Mouse (Mus musculus): ENCODE results near the gene Gm11114. TPM values are rescaled to one million over a fixed set of nuclear protein-coding genes. Genes with fewer than 3 reads are reported as not detected.

Gm11114 gene
- not detected in 2 replicates for polyA plus RNA-seq (2011; ENCODE audit: insufficient read depth, insufficient read length, low read depth, missing spikeins)

DNA sequence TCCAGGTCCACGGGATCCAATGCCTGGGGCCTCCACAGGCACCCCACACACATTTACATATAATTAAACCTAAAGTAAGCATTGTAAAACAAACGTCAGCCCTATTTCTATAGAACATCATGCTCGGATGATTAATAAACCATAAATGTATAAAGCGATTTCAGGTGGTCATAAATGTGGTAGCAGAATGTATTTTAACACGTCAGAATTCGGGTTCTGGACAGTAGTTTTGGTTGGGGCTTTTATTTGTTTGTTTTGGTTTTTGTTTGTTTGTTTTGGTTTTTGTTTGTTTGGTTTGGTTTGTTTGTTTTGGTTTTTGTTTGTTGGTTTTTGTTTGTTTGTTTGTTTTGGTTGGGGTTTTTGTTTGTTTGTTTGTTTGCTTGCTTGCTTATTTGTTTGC is at the start of gene Gm11114:
TSS of gene Gm11114 (plus strand) at position 301 of the 400 bp plus-strand sequence.
- Histone ChIP-seq H3K27ac (ENCODE audit: insufficient read depth, low read length) (no peak within 1 kb of the TSS), H3K27me3 (ENCODE audit: control insufficient read depth, insufficient read depth, low read length, poor library complexity, severe bottlenecking) (no peaks in the 10 kb centered on the region; the same call in 1 of the 2 replicates), H3K36me3 (ENCODE audit: control insufficient read depth, insufficient read depth, low read length, poor library complexity, severe bottlenecking) (no peaks in the 10 kb centered on the region), H3K4me3 (ENCODE audit: low read depth, low read length) (no peak within 1 kb of the TSS), H3K9ac (ENCODE audit: low read depth, poor library complexity, severe bottlenecking) (no peak within 1 kb of the TSS), H3K4me1 (ENCODE audit: control insufficient read depth, insufficient read depth, low read length) (no peaks in the 10 kb centered on the region), H3K9me3 (replicated peaks; ENCODE audit: control insufficient read depth, insufficient read depth, low read length, poor library complexity, severe bottlenecking) (no peaks in the 10 kb centered on the region)
- TF ChIP-seq EP300 (IDR thresholded peaks at IDR 0.05; ENCODE audit: insufficient read depth, low read depth, low read length) (no peak), CTCF (IDR thresholded peaks at IDR 0.05; ENCODE audit: low read depth, low read length) (no peak), POLR2A (IDR thresholded peaks at IDR 0.05; ENCODE audit: insufficient read depth, low read length) (no peak)

- no peaks in the 10 kb centered on the region; the same call in 1 of the 2 replicates for H3K9me3 ChIP-seq (replicated peaks; ENCODE audit: control insufficient read depth, insufficient read depth, low read length, poor library complexity, severe bottlenecking)
- H3K4me1 ChIP-seq (ENCODE audit: control insufficient read depth, insufficient read depth, low read length) = no peaks in the 10 kb centered on the region
- H3K27ac ChIP-seq (ENCODE audit: insufficient read depth, low read length) = no peak overlapping the region
- no peak overlapping the region for H3K4me3 ChIP-seq (ENCODE audit: low read depth, low read length)
- no peak overlapping the region for H3K9ac ChIP-seq (ENCODE audit: low read depth, poor library complexity, severe bottlenecking)
- TF ChIP-seq CTCF (IDR thresholded peaks at IDR 0.05; ENCODE audit: low read depth, low read length) (no peak), POLR2A (IDR thresholded peaks at IDR 0.05; ENCODE audit: insufficient read depth, low read length) (no peak), EP300 (IDR thresholded peaks at IDR 0.05; ENCODE audit: insufficient read depth, low read depth, low read length) (no peak)
- H3K27me3 ChIP-seq (ENCODE audit: control insufficient read depth, insufficient read depth, low read length, poor library complexity, severe bottlenecking) = no peaks in the 10 kb centered on the region
- no peaks in the 10 kb centered on the region for H3K36me3 ChIP-seq (ENCODE audit: control insufficient read depth, insufficient read depth, low read length, poor library complexity, severe bottlenecking)
These were observed 45.7 kb upstream of the Gm11114 start for GRCm38 (mm10) chr9:85266847-85267246.

- Histone ChIP-seq H3K4me3 (ENCODE audit: low read depth, low read length) (no peak overlapping the region), H3K9ac (ENCODE audit: low read depth, poor library complexity, severe bottlenecking) (no peak overlapping the region), H3K27me3 (ENCODE audit: control insufficient read depth, insufficient read depth, low read length, poor library complexity, severe bottlenecking) (no peaks in the 10 kb centered on the region), H3K4me1 (ENCODE audit: control insufficient read depth, insufficient read depth, low read length) (no peaks in the 10 kb centered on the region), H3K9me3 (replicated peaks; ENCODE audit: control insufficient read depth, insufficient read depth, low read length, poor library complexity, severe bottlenecking) (no peaks in the 10 kb centered on the region; the same call in 1 of the 2 replicates), H3K36me3 (ENCODE audit: control insufficient read depth, insufficient read depth, low read length, poor library complexity, severe bottlenecking) (no peaks in the 10 kb centered on the region), H3K27ac (ENCODE audit: insufficient read depth, low read length) (no peak overlapping the region)
- TF ChIP-seq CTCF (IDR thresholded peaks at IDR 0.05; ENCODE audit: low read depth, low read length) = no peak
- no peak for TF ChIP-seq POLR2A (IDR thresholded peaks at IDR 0.05; ENCODE audit: insufficient read depth, low read length)
- TF ChIP-seq EP300 (IDR thresholded peaks at IDR 0.05; ENCODE audit: insufficient read depth, low read depth, low read length) = no peak
These were observed 38.5 kb upstream of the Gm11114 start for GRCm38 (mm10) chr9:85274114-85274513.

- Histone ChIP-seq H3K4me3 (ENCODE audit: low read depth, low read length) (no peak overlapping the region), H3K9ac (ENCODE audit: low read depth, poor library complexity, severe bottlenecking) (no peak overlapping the region), H3K27me3 (ENCODE audit: control insufficient read depth, insufficient read depth, low read length, poor library complexity, severe bottlenecking) (no peaks in the 10 kb centered on the region; the same call in 1 of the 2 replicates), H3K4me1 (ENCODE audit: control insufficient read depth, insufficient read depth, low read length) (peaks cover 1% of the 10 kb centered on the region), H3K36me3 (ENCODE audit: control insufficient read depth, insufficient read depth, low read length, poor library complexity, severe bottlenecking) (no peaks in the 10 kb centered on the region), H3K27ac (ENCODE audit: insufficient read depth, low read length) (no peak overlapping the region), H3K9me3 (replicated peaks; ENCODE audit: control insufficient read depth, insufficient read depth, low read length, poor library complexity, severe bottlenecking) (no peaks in the 10 kb centered on the region)
- TF ChIP-seq CTCF (IDR thresholded peaks at IDR 0.05; ENCODE audit: low read depth, low read length) (no peak), POLR2A (IDR thresholded peaks at IDR 0.05; ENCODE audit: insufficient read depth, low read length) (no peak), EP300 (IDR thresholded peaks at IDR 0.05; ENCODE audit: insufficient read depth, low read depth, low read length) (no peak)
These were observed 9.7 kb upstream of the Gm11114 start for GRCm38 (mm10) chr9:85302849-85303248.

GRCm38 (mm10) chr9:85303378-85303777 is 9.2 kb upstream of the Gm11114 start:
- no peaks in the 10 kb centered on the region for H3K36me3 ChIP-seq (ENCODE audit: control insufficient read depth, insufficient read depth, low read length, poor library complexity, severe bottlenecking)
- peaks cover 1% of the 10 kb centered on the region for H3K4me1 ChIP-seq (ENCODE audit: control insufficient read depth, insufficient read depth, low read length)
- H3K27ac ChIP-seq (ENCODE audit: insufficient read depth, low read length) = no peak overlapping the region
- no peaks in the 10 kb centered on the region; the same call in 1 of the 2 replicates for H3K27me3 ChIP-seq (ENCODE audit: control insufficient read depth, insufficient read depth, low read length, poor library complexity, severe bottlenecking)
- TF ChIP-seq EP300 (IDR thresholded peaks at IDR 0.05; ENCODE audit: insufficient read depth, low read depth, low read length) (no peak), POLR2A (IDR thresholded peaks at IDR 0.05; ENCODE audit: insufficient read depth, low read length) (no peak), CTCF (IDR thresholded peaks at IDR 0.05; ENCODE audit: low read depth, low read length) (no peak)
- H3K4me3 ChIP-seq (ENCODE audit: low read depth, low read length) = no peak overlapping the region
- H3K9ac ChIP-seq (ENCODE audit: low read depth, poor library complexity, severe bottlenecking) = no peak overlapping the region
- H3K9me3 ChIP-seq (replicated peaks; ENCODE audit: control insufficient read depth, insufficient read depth, low read length, poor library complexity, severe bottlenecking) = no peaks in the 10 kb centered on the region

DNA sequence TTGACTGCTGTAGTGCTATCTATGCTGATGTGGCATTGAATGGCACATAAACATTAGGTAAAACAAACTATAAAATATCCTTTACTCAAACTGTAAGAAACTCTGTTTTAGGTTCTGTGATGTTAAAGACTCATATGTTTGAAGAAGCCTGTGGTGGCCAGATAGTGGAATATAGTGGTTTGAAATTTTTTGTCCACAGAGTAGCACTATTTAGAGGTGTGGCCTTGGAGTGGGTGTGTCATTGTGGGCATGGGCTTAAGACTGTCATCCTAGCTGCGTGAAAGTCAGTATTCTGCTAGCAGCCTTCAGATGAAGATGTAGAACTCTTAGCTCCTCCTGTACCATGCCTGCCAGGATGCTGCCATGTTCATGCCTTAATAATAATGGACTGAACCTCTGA is 3.5 kb downstream of the Gm11114 start:
- H3K9me3 ChIP-seq (replicated peaks; ENCODE audit: control insufficient read depth, insufficient read depth, low read length, poor library complexity, severe bottlenecking) = no peaks in the 10 kb centered on the region

More for the DNA sequence above, 3.5 kb downstream of the Gm11114 start:
- no peaks in the 10 kb centered on the region for H3K4me1 ChIP-seq (ENCODE audit: control insufficient read depth, insufficient read depth, low read length)
- no peak overlapping the region for H3K27ac ChIP-seq (ENCODE audit: insufficient read depth, low read length)
- no peak overlapping the region for H3K4me3 ChIP-seq (ENCODE audit: low read depth, low read length)
- H3K27me3 ChIP-seq (ENCODE audit: control insufficient read depth, insufficient read depth, low read length, poor library complexity, severe bottlenecking) = no peaks in the 10 kb centered on the region; the same call in 1 of the 2 replicates
- no peaks in the 10 kb centered on the region for H3K36me3 ChIP-seq (ENCODE audit: control insufficient read depth, insufficient read depth, low read length, poor library complexity, severe bottlenecking)
- no peak overlapping the region for H3K9ac ChIP-seq (ENCODE audit: low read depth, poor library complexity, severe bottlenecking)
- no peak for TF ChIP-seq POLR2A (IDR thresholded peaks at IDR 0.05; ENCODE audit: insufficient read depth, low read length)
- no peak for TF ChIP-seq EP300 (IDR thresholded peaks at IDR 0.05; ENCODE audit: insufficient read depth, low read depth, low read length)
- no peak for TF ChIP-seq CTCF (IDR thresholded peaks at IDR 0.05; ENCODE audit: low read depth, low read length)
